Mouse (Mus musculus) cortical plate, adult 2 months (tissue): ENCODE data around the gene Muc15.

Experiments
- CTCF ChIP-seq: fragments of 200-500 bp; IDR thresholded peaks from 2 replicates; pipeline ENCODE4 v1.5.1; 2011; ENCODE audit warnings: mild to moderate bottlenecking, control low read depth, low read length; ENCODE audit not compliant: insufficient read depth; ENCODE audit errors: extremely low read depth
- POLR2A ChIP-seq: fragments of 200-500 bp; IDR thresholded peaks from 2 replicates; pipeline ENCODE4 v1.6.1; 2011; ENCODE audit warnings: mild to moderate bottlenecking, low read length, control low read depth; ENCODE audit not compliant: insufficient read depth; ENCODE audit errors: extremely low read depth

GRCm38 (mm10) chr2:110740493-110740892 is 19.4 kb downstream of the Muc15 start:
- TF ChIP-seq CTCF (no peak), POLR2A (no peak)
